Mouse (Mus musculus) forebrain, embryonic 10.5 days (tissue): ENCODE measurements at regions not wholly inside any gene's neighbourhood (a gene's known extent, or its start where the extent isn't known, plus 50 kb on each side); places are given as distances from the start of the nearest gene placed in this dataset.
"Not testable (repeated sequence)": the region's sequence is repeated elsewhere in the genome, so short reads cannot be mapped to it uniquely, and the experiment has no call there.

Experiments used
- DNase-seq: peaks from one replicate; pipeline ENCODE4 v3.0.0-alpha.2; 2017; ENCODE audit warnings: low spot score; ENCODE audit errors: extremely low spot score
- H3K27ac ChIP-seq: fragments of 300-500 bp; sonication (generic); 2 replicates; pipeline ENCODE4 v1.5.1; 2016; ENCODE audit warnings: mild to moderate bottlenecking
- H3K27me3 ChIP-seq: fragments of 300-500 bp; sonication (generic); 2 replicates; pipeline ENCODE4 v1.6.1; 2016; ENCODE audit warnings: mild to moderate bottlenecking; ENCODE audit not compliant: poor library complexity, severe bottlenecking
- H3K36me3 ChIP-seq: fragments of 300-500 bp; sonication (generic); replicated peaks from 2 replicates; pipeline ENCODE4 v1.6.1; 2016; ENCODE audit warnings: mild to moderate bottlenecking, moderate library complexity
- H3K4me1 ChIP-seq: fragments of 300-500 bp; sonication (generic); 2 replicates; pipeline ENCODE4 v1.6.1; 2016
- H3K4me3 ChIP-seq: fragments of 300-500 bp; sonication (generic); 2 replicates; pipeline ENCODE4 v1.5.1; 2016; ENCODE audit warnings: mild to moderate bottlenecking, moderate library complexity
- H3K9me3 ChIP-seq: fragments of 300-500 bp; sonication (generic); 2 replicates; pipeline ENCODE4 v1.6.1; 2016; ENCODE audit warnings: mild to moderate bottlenecking, moderate library complexity
- WGBS: fragments of 180-500 bp; shearing (Covaris S2); methylation state at CpG from one replicate; pipeline ENCODE4 v1.1.7; 2016; 5-methylcytosine and 5-hydroxymethylcytosine counted together

DNA sequence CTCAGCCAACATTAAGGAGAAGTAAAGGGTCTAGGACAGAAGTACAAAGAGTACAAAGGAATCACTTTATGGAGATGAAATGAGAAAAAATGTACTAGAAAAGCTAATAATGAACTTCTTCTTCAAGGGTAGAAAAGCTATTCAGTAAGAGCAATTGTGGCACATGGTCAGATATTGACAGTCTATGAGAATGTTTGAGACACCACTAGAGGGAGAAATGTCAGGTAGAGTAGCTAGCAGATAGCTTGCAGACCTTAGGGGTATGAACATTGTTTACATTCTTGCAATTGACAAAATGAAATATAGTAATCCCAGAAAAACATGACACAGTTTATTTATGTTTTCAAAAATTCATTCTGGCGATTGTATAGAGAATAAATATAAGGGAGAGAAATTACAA, 1066.2 kb upstream of the Sel1l start:
- 87% methylated on average over 1 of the region's 1 CpGs for WGBS
- no peak overlapping the region for H3K4me3 ChIP-seq
- no peaks in the 10 kb centered on the region for H3K27me3 ChIP-seq
- no peaks in the 10 kb centered on the region for H3K4me1 ChIP-seq
- no peaks in the 10 kb centered on the region for H3K36me3 ChIP-seq
- no peak for DNase-seq
- H3K27ac ChIP-seq, result no peak overlapping the region
- H3K9me3 ChIP-seq, result no peaks in the 10 kb centered on the region

DNA sequence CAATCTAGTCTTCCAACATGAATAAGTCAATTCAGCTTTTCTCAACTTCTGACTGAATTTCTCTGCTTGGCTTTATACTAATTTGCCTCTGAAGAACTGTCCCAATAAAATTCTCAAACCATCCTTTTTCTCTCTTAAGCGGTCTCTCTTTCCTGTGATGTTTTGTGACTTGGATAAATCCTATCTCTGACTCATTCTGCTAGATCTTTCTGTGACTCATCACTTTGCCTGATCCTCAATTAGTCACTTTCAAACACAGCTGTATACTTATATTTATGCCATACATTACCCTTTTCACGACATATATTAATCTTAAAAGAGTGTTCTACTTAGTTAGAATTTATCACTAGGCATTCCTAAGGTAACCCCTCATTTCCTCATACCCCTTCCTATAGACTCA, 1055.4 kb upstream of the Sel1l start:
- Histone ChIP-seq H3K36me3 (no peaks in the 10 kb centered on the region), H3K4me3 (no peak overlapping the region), H3K9me3 (no peaks in the 10 kb centered on the region), H3K27me3 (no peaks in the 10 kb centered on the region), H3K27ac (no peak overlapping the region), H3K4me1 (no peaks in the 10 kb centered on the region)
- WGBS, result 82% methylated on average over 2 of the region's 2 CpGs
- DNase-seq, result no peak

DNA sequence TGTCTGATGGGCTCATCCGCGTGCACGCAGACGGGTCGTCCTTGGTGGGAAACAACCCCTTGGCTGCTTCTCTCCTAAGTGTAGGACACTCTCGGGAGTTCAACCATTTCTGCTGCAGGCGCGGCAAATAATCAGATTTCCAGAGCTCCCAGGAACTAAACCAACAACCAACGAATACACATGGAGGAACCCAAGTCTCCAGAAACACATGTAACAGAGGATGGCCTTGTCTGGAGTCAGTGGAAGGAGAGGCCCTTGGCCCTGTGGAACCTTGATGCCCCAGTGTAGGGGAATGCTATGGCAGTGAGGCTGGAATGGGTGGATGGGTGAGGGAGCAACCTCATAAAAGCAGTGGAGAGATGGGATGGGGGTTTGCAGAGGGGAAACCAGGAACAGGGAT, 1043.4 kb upstream of the Sel1l start:
- Histone ChIP-seq H3K27ac (no peak overlapping the region), H3K4me1 (no peaks in the 10 kb centered on the region), H3K4me3 (no peak overlapping the region), H3K9me3 (peaks cover 13% of the 10 kb centered on the region), H3K36me3 (no peaks in the 10 kb centered on the region), H3K27me3 (no peaks in the 10 kb centered on the region)
- DNase-seq, result no peak
- 94% methylated on average over 5 of the region's 9 CpGs for WGBS

DNA sequence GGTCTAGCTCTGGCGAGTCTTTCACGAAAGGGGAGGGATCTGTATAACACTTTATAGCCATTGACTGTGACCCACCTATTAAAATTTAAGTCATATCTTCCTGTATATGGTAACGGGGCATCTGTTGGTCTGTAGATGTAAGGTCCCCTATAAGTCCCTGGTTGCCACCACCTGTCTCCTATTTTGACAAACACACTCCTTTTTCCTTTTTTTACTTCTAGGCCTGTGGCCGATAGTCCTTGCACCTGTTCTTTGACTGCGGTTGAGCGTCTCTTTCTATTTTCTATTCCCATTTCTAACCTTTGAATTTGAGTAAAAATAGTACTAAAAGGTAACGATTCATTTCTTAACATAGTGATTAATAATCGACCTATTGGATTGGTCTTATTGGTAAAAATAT, 1042.7 kb upstream of the Sel1l start:
- no CpG with 5 or more reads among the region's 8 CpGs for WGBS
- not testable (repeated sequence) for H3K4me3 ChIP-seq

DNA sequence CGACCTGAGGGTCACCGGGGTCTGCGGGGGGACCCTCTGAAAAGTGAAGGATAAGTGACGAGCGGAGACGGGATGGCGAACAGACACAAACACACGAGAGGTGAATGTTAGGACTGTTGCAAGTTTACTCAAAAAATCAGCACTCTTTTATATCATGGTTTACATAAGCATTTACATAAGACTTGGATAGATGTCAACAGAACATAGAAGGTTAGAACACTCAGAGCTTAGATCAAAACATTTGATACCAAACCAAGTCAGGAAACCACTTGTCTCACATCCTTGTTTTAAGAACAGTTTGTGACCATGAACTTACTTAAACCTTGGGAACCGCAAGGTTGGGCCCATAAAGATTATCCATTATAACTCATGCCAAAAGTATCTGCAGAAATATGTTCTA, 1042.2 kb upstream of the Sel1l start:
- peaks cover 15% of the 10 kb centered on the region for H3K9me3 ChIP-seq
- not testable (repeated sequence) for DNase-seq
- 94% methylated on average over 7 of the region's 9 CpGs for WGBS

More for the DNA sequence above, 1042.7 kb upstream of the Sel1l start:
- H3K27me3 ChIP-seq, DNase-seq, H3K36me3 ChIP-seq, H3K4me1 ChIP-seq, H3K27ac ChIP-seq: not testable (repeated sequence)
- H3K9me3 ChIP-seq, result peaks cover 13% of the 10 kb centered on the region

DNA sequence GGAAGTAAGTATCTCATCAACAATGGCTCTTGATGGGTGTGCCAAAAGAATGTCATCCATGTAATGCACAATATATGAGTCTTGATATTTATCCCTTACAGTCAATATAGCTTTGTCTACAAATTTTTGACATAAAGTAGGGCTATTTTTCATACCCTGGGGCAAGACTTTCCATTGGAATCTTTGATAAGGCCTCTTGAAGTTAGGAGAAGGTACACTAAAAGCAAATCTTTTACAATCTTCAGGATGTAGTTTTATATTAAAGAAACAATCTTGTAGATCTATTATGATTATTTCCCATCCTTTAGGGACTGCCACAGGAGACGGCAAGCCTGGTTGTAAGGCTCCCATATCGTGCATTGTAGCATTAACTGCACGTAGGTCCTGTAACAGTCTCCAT, 1038.8 kb upstream of the Sel1l start:
- Histone ChIP-seq H3K4me3 (no peak overlapping the region), H3K36me3 (no peaks in the 10 kb centered on the region), H3K4me1 (no peaks in the 10 kb centered on the region), H3K27me3 (no peaks in the 10 kb centered on the region), H3K9me3 (peaks cover 18% of the 10 kb centered on the region), H3K27ac (no peak overlapping the region)
- DNase-seq, result no peak
- WGBS, result 87% methylated on average over 3 of the region's 3 CpGs

More for the DNA sequence above, 1042.2 kb upstream of the Sel1l start:
- H3K4me1 ChIP-seq, H3K27ac ChIP-seq, H3K36me3 ChIP-seq, H3K27me3 ChIP-seq, H3K4me3 ChIP-seq: not testable (repeated sequence)

DNA sequence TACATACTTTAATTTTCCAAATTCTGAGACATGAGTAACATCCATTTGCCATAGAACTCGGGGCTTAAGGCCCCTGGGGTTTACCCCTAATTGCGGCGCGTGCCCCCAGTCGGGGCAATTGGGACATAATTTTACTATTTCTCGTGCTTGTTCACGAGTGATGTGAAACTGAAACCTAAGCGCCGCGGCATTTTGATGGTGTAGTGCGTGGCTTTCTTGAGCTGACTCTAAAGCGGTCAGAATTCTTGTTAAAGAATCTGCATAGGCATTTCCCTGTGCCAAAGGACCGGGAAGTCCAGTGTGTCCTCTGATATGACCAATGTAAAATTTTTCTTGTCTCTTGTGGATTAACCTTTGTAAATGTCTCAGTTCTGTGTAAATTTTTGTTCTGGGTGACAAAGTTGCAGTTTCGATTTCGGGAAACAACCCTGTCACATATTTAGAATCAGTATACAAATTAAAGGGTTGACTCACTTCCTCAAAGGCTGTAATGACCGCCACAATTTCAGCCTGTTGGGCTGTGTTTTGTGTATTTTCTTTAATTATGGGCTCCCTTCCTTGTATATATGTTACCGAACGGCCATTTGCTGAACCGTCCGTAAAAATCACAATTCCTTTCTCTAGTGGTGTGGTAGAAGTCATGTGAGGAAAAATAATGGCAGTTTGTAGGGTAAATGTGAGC, 1037.6 kb upstream of the Sel1l start:
- not testable (repeated sequence) for H3K27ac ChIP-seq, H3K27me3 ChIP-seq, H3K36me3 ChIP-seq, DNase-seq, H3K4me1 ChIP-seq, H3K4me3 ChIP-seq
- peaks cover 18% of the 10 kb centered on the region for H3K9me3 ChIP-seq
- 93% methylated on average over 20 of the region's 20 CpGs for WGBS

DNA sequence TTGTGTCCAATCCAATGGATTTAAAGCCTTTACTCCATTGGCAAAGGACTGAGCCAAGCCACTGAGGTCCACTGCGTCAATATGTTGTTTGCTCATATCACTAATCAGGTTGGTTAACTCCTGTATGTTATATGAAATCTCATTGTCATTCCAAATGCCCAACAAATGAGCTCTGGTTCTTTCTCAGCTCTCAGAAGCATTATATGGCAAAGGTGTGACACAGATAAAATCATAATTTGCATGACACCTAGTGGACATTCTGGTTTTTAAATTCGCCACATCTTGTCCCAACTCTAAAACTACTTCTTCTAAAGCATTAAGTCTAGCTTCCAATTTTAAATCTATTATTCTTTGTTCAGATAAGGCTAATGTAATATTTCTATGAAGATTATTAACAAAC, 1035.1 kb upstream of the Sel1l start:
- not testable (repeated sequence) for H3K27ac ChIP-seq, H3K4me1 ChIP-seq, H3K27me3 ChIP-seq, DNase-seq, H3K4me3 ChIP-seq, H3K36me3 ChIP-seq, H3K9me3 ChIP-seq
- WGBS, result 92% methylated on average over 2 of the region's 2 CpGs

DNA sequence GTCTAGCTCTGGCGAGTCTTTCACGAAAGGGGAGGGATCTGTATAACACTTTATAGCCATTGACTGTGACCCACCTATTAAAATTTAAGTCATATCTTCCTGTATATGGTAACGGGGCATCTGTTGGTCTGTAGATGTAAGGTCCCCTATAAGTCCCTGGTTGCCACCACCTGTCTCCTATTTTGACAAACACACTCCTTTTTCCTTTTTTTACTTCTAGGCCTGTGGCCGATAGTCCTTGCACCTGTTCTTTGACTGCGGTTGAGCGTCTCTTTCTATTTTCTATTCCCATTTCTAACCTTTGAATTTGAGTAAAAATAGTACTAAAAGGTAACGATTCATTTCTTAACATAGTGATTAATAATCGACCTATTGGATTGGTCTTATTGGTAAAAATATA, 1034.1 kb upstream of the Sel1l start:
- not testable (repeated sequence) for H3K9me3 ChIP-seq, H3K27ac ChIP-seq, H3K36me3 ChIP-seq, H3K27me3 ChIP-seq, H3K4me3 ChIP-seq, DNase-seq, H3K4me1 ChIP-seq
- WGBS, result no CpG with 5 or more reads among the region's 8 CpGs

DNA sequence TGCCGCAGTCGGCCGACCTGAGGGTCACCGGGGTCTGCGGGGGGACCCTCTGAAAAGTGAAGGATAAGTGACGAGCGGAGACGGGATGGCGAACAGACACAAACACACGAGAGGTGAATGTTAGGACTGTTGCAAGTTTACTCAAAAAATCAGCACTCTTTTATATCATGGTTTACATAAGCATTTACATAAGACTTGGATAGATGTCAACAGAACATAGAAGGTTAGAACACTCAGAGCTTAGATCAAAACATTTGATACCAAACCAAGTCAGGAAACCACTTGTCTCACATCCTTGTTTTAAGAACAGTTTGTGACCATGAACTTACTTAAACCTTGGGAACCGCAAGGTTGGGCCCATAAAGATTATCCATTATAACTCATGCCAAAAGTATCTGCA, 1033.6 kb upstream of the Sel1l start:
- DNase-seq, result not testable (repeated sequence)

DNA sequence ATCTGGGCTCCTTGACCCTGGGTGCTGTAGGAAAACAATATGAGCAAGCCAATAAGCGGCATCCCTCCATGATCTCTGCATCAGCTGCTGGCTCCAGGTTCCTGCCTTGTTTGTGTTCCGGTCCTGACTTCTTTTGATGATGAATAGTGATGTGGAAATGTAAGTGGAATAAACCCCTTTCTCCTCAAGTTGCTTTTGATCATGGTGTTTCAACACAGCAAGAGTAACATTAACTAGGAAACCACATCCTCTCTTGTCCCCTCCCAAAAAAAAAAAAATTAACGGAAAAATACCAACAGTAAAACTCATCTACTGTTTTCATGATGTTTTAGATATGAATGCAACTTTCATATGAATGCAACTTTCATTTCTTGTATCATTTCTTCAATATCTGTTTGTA, 1024.6 kb upstream of the Sel1l start:
- no peak overlapping the region for H3K4me3 ChIP-seq
- H3K36me3 ChIP-seq, result no peaks in the 10 kb centered on the region
- no peak for DNase-seq
- H3K4me1 ChIP-seq, result no peaks in the 10 kb centered on the region
- no peaks in the 10 kb centered on the region for H3K9me3 ChIP-seq
- 86% methylated on average over 3 of the region's 3 CpGs for WGBS
- no peak overlapping the region for H3K27ac ChIP-seq
- no peaks in the 10 kb centered on the region for H3K27me3 ChIP-seq

More for the DNA sequence above, 1033.6 kb upstream of the Sel1l start:
- not testable (repeated sequence) for H3K27me3 ChIP-seq, H3K4me3 ChIP-seq, H3K9me3 ChIP-seq, H3K36me3 ChIP-seq, H3K27ac ChIP-seq, H3K4me1 ChIP-seq
- 94% methylated on average over 8 of the region's 11 CpGs for WGBS

DNA sequence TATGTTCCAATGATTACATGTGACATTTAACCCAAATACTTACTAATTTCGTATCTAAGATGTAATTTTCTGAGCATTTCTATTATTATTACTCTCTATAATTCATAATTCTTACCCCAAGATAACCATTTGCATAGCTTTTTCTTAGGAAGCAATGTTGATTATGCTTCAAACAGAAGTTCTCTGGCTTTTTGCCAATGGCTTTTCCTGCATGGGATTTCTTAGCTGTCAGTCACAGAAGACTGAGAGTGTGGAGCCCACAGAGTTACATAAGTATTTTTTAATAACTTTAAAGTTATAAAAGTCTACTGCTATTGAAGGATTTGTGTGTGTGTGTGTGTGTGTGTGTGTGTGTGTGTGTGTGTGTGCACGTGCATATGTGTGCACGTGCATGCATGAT, 1020.4 kb upstream of the Sel1l start:
- no peak for DNase-seq
- Histone ChIP-seq H3K27me3 (no peaks in the 10 kb centered on the region), H3K4me1 (no peaks in the 10 kb centered on the region), H3K36me3 (no peaks in the 10 kb centered on the region), H3K4me3 (no peak overlapping the region), H3K9me3 (no peaks in the 10 kb centered on the region), H3K27ac (no peak overlapping the region)
- WGBS, result 87% methylated on average over 3 of the region's 3 CpGs

DNA sequence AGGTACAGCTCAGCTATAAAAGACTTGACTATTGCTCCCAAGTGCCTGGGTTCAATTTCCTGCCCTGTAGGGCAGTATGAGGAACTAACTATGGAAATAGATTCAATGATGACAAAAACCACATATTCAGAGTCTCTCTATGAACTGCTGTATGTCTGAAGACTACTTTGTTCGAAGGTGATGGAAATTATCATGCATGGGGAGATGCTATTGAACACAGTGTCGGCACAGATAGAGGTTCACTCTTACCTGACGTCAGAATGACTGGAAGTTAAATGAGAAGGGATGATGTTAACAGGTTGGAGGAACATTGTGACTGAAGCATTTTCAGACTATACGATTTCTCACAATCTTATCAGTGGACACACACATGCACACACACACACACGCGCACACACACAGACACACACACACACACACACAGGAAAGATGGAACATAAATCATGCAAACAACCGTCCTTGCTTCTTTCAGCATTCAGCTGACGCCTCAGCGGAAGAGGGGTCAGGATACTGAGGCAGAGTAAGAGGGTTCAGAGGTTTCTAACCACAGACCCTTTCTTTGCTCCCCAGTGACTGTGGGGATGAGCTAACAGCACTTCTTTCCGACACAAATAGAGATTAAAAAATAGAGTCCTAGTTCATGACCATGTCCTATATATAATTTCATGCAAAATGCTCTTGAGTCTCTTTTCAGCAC, 974.3 kb upstream of the Sel1l start:
- H3K36me3 ChIP-seq, result no peaks in the 10 kb centered on the region
- WGBS, result 89% methylated on average over 10 of the region's 10 CpGs
- no peaks in the 10 kb centered on the region for H3K4me1 ChIP-seq
- H3K27me3 ChIP-seq, result no peaks in the 10 kb centered on the region
- no peaks in the 10 kb centered on the region for H3K9me3 ChIP-seq
- no peak for DNase-seq
- H3K27ac ChIP-seq, result no peak overlapping the region
- H3K4me3 ChIP-seq, result no peak overlapping the region
